Mouse (Mus musculus) kidney, adult 8-10 months (tissue): ENCODE data around the gene Gps1.
A peak's percentile ranks its signal among the peaks of the same experiment; 100 is the strongest.
"Not testable (repeated sequence)": the region's sequence is repeated elsewhere in the genome, so short reads cannot be mapped to it uniquely, and the experiment has no call there.

ENCODE experiments used
- DNase-seq, 2 experiments: peaks; one replicate each; pipeline ENCODE4 v3.0.0; 2022

The Gps1 gene

GRCm38 (mm10) chr11:120822831-120823550 lies 38.9 kb downstream of the Gps1 start:
- peak in 1 of 2 experiments; percentile 19 for DNase-seq

GRCm38 (mm10) chr11:120823551-120823947 lies 39.5 kb downstream of the Gps1 start:
- peak in 1 of 2 experiments; percentile 43 for DNase-seq

GRCm38 (mm10) chr11:120823956-120824786 lies 40.1 kb downstream of the Gps1 start, which contains the start of gene Fasn:
Gene Fasn (minus strand): TSS chr11:120824547.
- DNase-seq: peak; percentile 93

GRCm38 (mm10) chr11:120824787-120825288 lies 40.8 kb downstream of the Gps1 start:
- DNase-seq: no peak

GRCm38 (mm10) chr11:120825289-120825863 lies 41.3 kb downstream of the Gps1 start:
- no peak for DNase-seq

- DNase-seq: no peak
These were observed 42.2 kb downstream of the Gps1 start for GRCm38 (mm10) chr11:120826016-120826953.

- DNase-seq: no peak
These were observed 44.3 kb downstream of the Gps1 start for GRCm38 (mm10) chr11:120828416-120828815.

- DNase-seq: no peak
These were observed 45.9 kb downstream of the Gps1 start for GRCm38 (mm10) chr11:120829757-120830532.

GRCm38 (mm10) chr11:120830686-120831085 lies 46.6 kb downstream of the Gps1 start:
- peak; percentile 50 to 61 for DNase-seq

GRCm38 (mm10) chr11:120831659-120832440 lies 47.8 kb downstream of the Gps1 start:
- DNase-seq: no peak

GRCm38 (mm10) chr11:120832962-120833361 lies 48.9 kb downstream of the Gps1 start:
- not testable (repeated sequence) for DNase-seq

GRCm38 (mm10) chr11:120833555-120834280 lies 49.6 kb downstream of the Gps1 start:
- no peak for DNase-seq
